Mouse (Mus musculus) ovary, postnatal 36 days (tissue): ENCODE measurements at regions not wholly inside any gene's neighbourhood (a gene's known extent, or its start where the extent isn't known, plus 50 kb on each side); places are given as distances from the start of the nearest gene placed in this dataset.
"Not testable (repeated sequence)": the region's sequence is repeated elsewhere in the genome, so short reads cannot be mapped to it uniquely, and the experiment has no call there.

Experiments used
- DNase-seq: peaks from one replicate; pipeline ENCODE4 v3.0.0; 2022; ENCODE audit warnings: low spot score, mixed read lengths

- DNase-seq: no peak
Measured at GRCm38 (mm10) chr2:181930037-181930436, 60.9 kb upstream of the Gm14496 start.

GRCm38 (mm10) chr2:181930538-181930937 is 60.4 kb upstream of the Gm14496 start:
- not testable (repeated sequence) for DNase-seq

GRCm38 (mm10) chr2:181931077-181931815 is 59.7 kb upstream of the Gm14496 start:
- peak; percentile 10 for DNase-seq

GRCm38 (mm10) chr2:181931918-181932605 is 58.9 kb upstream of the Gm14496 start:
- DNase-seq: no peak
